11 mouse cellular contexts compared by ENCODE assay signal in the genomic region with DNA sequence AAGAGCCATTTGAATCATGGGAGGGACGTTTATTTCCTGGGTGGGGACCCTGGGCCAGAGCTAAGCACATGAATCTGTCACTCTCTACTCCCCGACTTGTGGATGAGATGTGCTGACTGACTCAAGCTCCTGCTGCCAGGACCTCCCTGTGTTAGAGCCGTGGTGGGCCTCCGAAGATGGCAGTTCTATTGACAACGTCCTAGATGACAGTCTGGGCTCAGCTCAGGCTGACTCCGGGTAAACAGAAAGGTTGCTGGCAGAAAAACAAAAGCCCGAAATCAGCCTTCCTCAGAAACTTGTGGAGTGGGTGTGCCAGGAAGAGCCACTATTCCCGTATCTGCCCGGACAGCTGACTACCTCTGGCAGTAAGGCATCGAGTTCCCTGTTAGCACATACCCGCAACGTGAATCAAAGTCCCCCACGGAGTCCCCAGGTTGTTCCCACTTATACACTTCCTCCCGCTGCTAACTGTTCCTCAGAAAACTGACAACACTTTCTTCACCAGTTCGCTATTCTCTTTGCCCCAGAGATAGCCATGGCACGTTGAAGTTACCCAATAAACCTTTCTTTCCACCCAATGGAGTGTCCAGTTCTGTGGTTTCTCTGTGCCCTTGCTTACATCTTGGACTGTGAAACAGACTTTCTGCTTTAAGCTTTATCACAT.
"Had no signal": no experiment of that assay in that cellular context is flagged by ENCODE, and none has a peak within 500 bp of the region (broad histone marks: within the 10 kb centered on the region; RNA-seq: fewer than 3 reads in every experiment).

No protein-coding gene starts in this region.

- H3K9ac ChIP-seq: limb, embryonic 13.5 days; liver, embryonic 14.5 days; midbrain, embryonic 13.5 days; stomach, embryonic 15.5 days had no signal

- ATAC-seq: intestine, postnatal 0 days; midbrain, embryonic 13.5 days had no signal

- H3K9me3 ChIP-seq: limb, embryonic 13.5 days; midbrain, embryonic 13.5 days; stomach, embryonic 15.5 days had no signal

- H3K36me3 ChIP-seq: limb, embryonic 13.5 days; midbrain, embryonic 13.5 days; stomach, embryonic 15.5 days had no signal

- H3K27me3 ChIP-seq: limb, embryonic 13.5 days; midbrain, embryonic 13.5 days; stomach, embryonic 15.5 days had no signal

- H3K4me1 ChIP-seq: midbrain, embryonic 13.5 days had no signal

- DNase-seq: kidney, postnatal 10 days; kidney, postnatal 4 days; lung, adult 2 months; right cerebral cortex, postnatal 14 days; thymus, postnatal 4 days had no signal

- H3K27ac ChIP-seq: layer of hippocampus, adult 2 months; limb, embryonic 13.5 days; liver, embryonic 14.5 days; midbrain, embryonic 13.5 days; stomach, embryonic 15.5 days had no signal

- H3K4me3 ChIP-seq: layer of hippocampus, adult 2 months; limb, embryonic 13.5 days; midbrain, embryonic 13.5 days; stomach, embryonic 15.5 days had no signal

- H3K4me2 ChIP-seq: limb, embryonic 13.5 days; midbrain, embryonic 13.5 days; stomach, embryonic 15.5 days had no signal
